8 mouse cellular contexts compared by ENCODE assay signal in genomic region chr8:69584611-69585202, GRCm38 (mm10). TPM values are rescaled to one million over a fixed set of nuclear protein-coding genes. Genes with fewer than 3 reads are reported as not detected.
DNase-seq lines count a peak whose midpoint lies in the region; ATAC-seq and TF ChIP-seq lines count a peak whose summit lies in the region.

No protein-coding gene starts in this region.

- H3K4me3 ChIP-seq in heart, embryonic 12.5 days = peak overlapping the region; percentile 49
- peak overlapping the region; percentile 37 for H3K4me3 ChIP-seq in kidney, postnatal 0 days (replicated peaks; ENCODE audit: low read depth, low read length)
- H3K4me3 ChIP-seq in liver, embryonic 14.5 days (ENCODE audit: insufficient read depth in 1 of 2, low read depth in 2 of 2, low read length in 2 of 2) = peak overlapping the region; percentile 21 to 42; a peak in 3 of 4 replicates
- peak overlapping the region; percentile 52 for H3K4me3 ChIP-seq in neural tube, embryonic 13.5 days

- H3K4me2 ChIP-seq in heart, embryonic 12.5 days = peak overlapping the region; percentile 93
- peak overlapping the region; percentile 81 for H3K4me2 ChIP-seq in kidney, postnatal 0 days (ENCODE audit: low read length)
- H3K4me2 ChIP-seq in liver, embryonic 14.5 days (ENCODE audit: low read depth) = peak overlapping the region; percentile 56
- H3K4me2 ChIP-seq in neural tube, embryonic 13.5 days = peak overlapping the region; percentile 92

- H3K27ac ChIP-seq in heart, embryonic 12.5 days (ENCODE audit: poor library complexity, severe bottlenecking) = no peak overlapping the region
- H3K27ac ChIP-seq in kidney, postnatal 0 days = no peak overlapping the region
- no peak overlapping the region for H3K27ac ChIP-seq in liver, embryonic 14.5 days
- no peak overlapping the region for H3K27ac ChIP-seq in neural tube, embryonic 13.5 days (replicated peaks)

- DNase-seq in 3134 (ENCODE audit: extremely low read depth, insufficient read length, low spot score) = peak; percentile 93
- peak; percentile 61 for DNase-seq in adrenal gland, adult 2 months
- DNase-seq in embryo, embryonic 9.5 days (ENCODE audit: extremely low spot score) = peak; percentile 61
- peak; percentile 34 for DNase-seq in kidney, postnatal 0 days (ENCODE audit: low spot score)
- DNase-seq in liver, embryonic 14.5 days (ENCODE audit: low read depth in 3 of 3, low spot score in 3 of 3) = peak in 1 of 3 experiments; percentile 0
- peak; percentile 26 to 62 for DNase-seq in urinary bladder, postnatal 4 days (ENCODE audit: low spot score in 2 of 2)

- H3K4me1 ChIP-seq in heart, embryonic 12.5 days (replicated peaks) = no peaks in the 10 kb centered on the region
- H3K4me1 ChIP-seq in kidney, postnatal 0 days (replicated peaks; ENCODE audit: insufficient read depth, low read length) = no peaks in the 10 kb centered on the region
- H3K4me1 ChIP-seq in liver, embryonic 14.5 days (replicated peaks; ENCODE audit: control insufficient read depth in 2 of 2, insufficient read depth in 2 of 2, low read length in 1 of 2) = no peaks in the 10 kb centered on the region
- H3K4me1 ChIP-seq in neural tube, embryonic 13.5 days (replicated peaks) = no peaks in the 10 kb centered on the region; the same call in 1 of the 2 replicates

- TF ChIP-seq CTCF in kidney, postnatal 0 days (IDR thresholded peaks at IDR 0.05; ENCODE audit: low read depth) = no peak
- TF ChIP-seq CTCF in liver, embryonic 14.5 days (IDR thresholded peaks at IDR 0.05; ENCODE audit: low read depth) = no peak

- under 1% methylated on average over 54 of the region's 54 CpGs for WGBS in heart, embryonic 12.5 days
- WGBS in kidney, postnatal 0 days = under 1% methylated on average over 54 of the region's 54 CpGs
- 2% methylated on average over 54 of the region's 54 CpGs for WGBS in liver, embryonic 14.5 days (ENCODE audit: insufficient replicate concordance)
- under 1% methylated on average over 54 of the region's 54 CpGs for WGBS in neural tube, embryonic 13.5 days

- H3K27me3 ChIP-seq in heart, embryonic 12.5 days (replicated peaks) = no peaks in the 10 kb centered on the region
- H3K27me3 ChIP-seq in kidney, postnatal 0 days (ENCODE audit: insufficient read depth, low read length) = no peaks in the 10 kb centered on the region
- peaks cover 8% of the 10 kb centered on the region for H3K27me3 ChIP-seq in liver, embryonic 14.5 days (ENCODE audit: control insufficient read depth, insufficient read depth, low read length)
- no peaks in the 10 kb centered on the region for H3K27me3 ChIP-seq in neural tube, embryonic 13.5 days

- peak overlapping the region; percentile 74 for H3K9ac ChIP-seq in heart, embryonic 12.5 days
- peak overlapping the region; percentile 65 for H3K9ac ChIP-seq in kidney, postnatal 0 days (ENCODE audit: low read depth, low read length)
- no peak overlapping the region for H3K9ac ChIP-seq in liver, embryonic 14.5 days (replicated peaks)
- H3K9ac ChIP-seq in neural tube, embryonic 13.5 days = peak overlapping the region; percentile 76

- H3K9me3 ChIP-seq in heart, embryonic 12.5 days (replicated peaks) = no peaks in the 10 kb centered on the region
- no peaks in the 10 kb centered on the region for H3K9me3 ChIP-seq in kidney, postnatal 0 days (replicated peaks; ENCODE audit: low read length)
- H3K9me3 ChIP-seq in liver, embryonic 14.5 days (ENCODE audit: control insufficient read depth, low read length) = no peaks in the 10 kb centered on the region
- H3K9me3 ChIP-seq in neural tube, embryonic 13.5 days = no peaks in the 10 kb centered on the region

- no peak for TF ChIP-seq EP300 in liver, embryonic 14.5 days (IDR thresholded peaks at IDR 0.05; ENCODE audit: low read depth)

- ATAC-seq in heart, embryonic 12.5 days (ENCODE audit: insufficient number of reproducible peaks, low FRiP score) = no peak
- ATAC-seq in kidney, postnatal 0 days (replicated peaks; ENCODE audit: low FRiP score, low read depth) = peak; percentile 40; the same call in 1 of the 2 replicates
- ATAC-seq in liver, embryonic 14.5 days (ENCODE audit: insufficient read depth) = no peak
- peak; percentile 56; the same call in 1 of the 2 replicates for ATAC-seq in neural tube, embryonic 13.5 days (ENCODE audit: low read depth)

- H3K36me3 ChIP-seq in heart, embryonic 12.5 days = no peaks in the 10 kb centered on the region
- H3K36me3 ChIP-seq in kidney, postnatal 0 days (ENCODE audit: insufficient read depth, low read length) = no peaks in the 10 kb centered on the region
- H3K36me3 ChIP-seq in liver, embryonic 14.5 days (replicated peaks; ENCODE audit: control insufficient read depth, insufficient read depth, low read depth) = no peaks in the 10 kb centered on the region
- H3K36me3 ChIP-seq in neural tube, embryonic 13.5 days = no peaks in the 10 kb centered on the region

RNA-seq across cellular contexts. Expression of gene Zfp868, which starts 40.6 kb away (rescaled TPM):
- total RNA-seq in adrenal gland, adult 2 months (2021) = 10 to 100 TPM; 11.2 to 13.5 TPM
- 2.9 and 4.4 TPM in 2 replicates for polyA plus RNA-seq in adrenal gland, adult 2 months (2012; rRNA removed)
- polyA plus RNA-seq in heart, embryonic 12.5 days (2016; fragmentation: Nextera tagmentation; extraction: Ambion mirVana) = 14.6 and 15.7 TPM in 2 replicates
- 18.1 and 19.4 TPM in 2 replicates for polyA plus RNA-seq in kidney, postnatal 0 days (2015; fragmentation: Nextera tagmentation; extraction: Ambion mirVana)
- polyA plus RNA-seq in liver, embryonic 14.5 days (2012; rRNA removed) = 3.4 and 4.1 TPM in 2 replicates
- 5.1 and 5.9 TPM in 2 replicates for polyA plus RNA-seq in liver, embryonic 14.5 days (2014; fragmentation: Nextera tagmentation; extraction: Ambion mirVana)
- polyA plus RNA-seq in neural tube, embryonic 13.5 days (2015; fragmentation: Nextera tagmentation; extraction: Ambion mirVana) = 43.8 and 44.4 TPM in 2 replicates

Comparison
In these comparisons a context has a peak if more than half of its experiments do, and no peak if none do; other contexts are left out.
1. ATAC-seq: peak in kidney, postnatal 0 days (single experiment) and neural tube, embryonic 13.5 days (single experiment); none in heart, embryonic 12.5 days (single experiment) and liver, embryonic 14.5 days (single experiment).
2. Peak in every context shown above with its lines, with median percentiles within 50 percentile points of each other: H3K4me2 ChIP-seq and H3K4me3 ChIP-seq.